Mouse (Mus musculus): ENCODE measurements around the gene Gm10644.

- TF ChIP-seq FLI1 (IDR thresholded peaks at IDR 0.05; ENCODE audit: low read length) = no peak
- no peak for TF ChIP-seq GATA1 (IDR thresholded peaks at IDR 0.05; ENCODE audit: borderline replicate concordance, low read length)
These were observed 17.4 kb upstream of the Gm10644 start, which contains the start of gene Prkaca for GRCm38 (mm10) chr8:83972150-83973120.

Data from megakaryocyte, embryonic 14.5 days (primary cell).